Mouse (Mus musculus) heart, embryonic 14.5 days (tissue): ENCODE results near the gene Tmem210. TPM values are rescaled to one million over a fixed set of nuclear protein-coding genes. Genes with fewer than 3 reads are reported as not detected.

ENCODE experiments used
- ATAC-seq: fragments of 200-750 bp; cut with Nextera tagmentation; 2 replicates; pipeline ENCODE4 v1.8.0; 2017; ENCODE audit warnings: low read depth, moderate TSS enrichment; ENCODE audit not compliant: insufficient number of reproducible peaks, insufficient read depth, low FRiP score
- H3K27ac ChIP-seq, 2 experiments: fragments of 200-500 bp in 1 of 2; fragments of 300-500 bp in 1 of 2; sonication (generic) in 1 of 2; replicated peaks in 1 of 2; 2 replicates each; pipeline ENCODE4 v1.5.1; 2012 to 2014; ENCODE audit warnings: low read depth in 2 of 2, low read length in 2 of 2, control low read depth in 1 of 2, mild to moderate bottlenecking in 1 of 2, mixed read lengths in 1 of 2; ENCODE audit not compliant: control insufficient read depth in 1 of 2, insufficient read depth in 1 of 2
- H3K27me3 ChIP-seq: fragments of 300-500 bp; sonication (generic); 2 replicates; pipeline ENCODE4 v1.6.1; 2014; ENCODE audit warnings: mild to moderate bottlenecking, low read length, control low read depth; ENCODE audit not compliant: control insufficient read depth, insufficient read depth
- H3K36me3 ChIP-seq: fragments of 300-500 bp; sonication (generic); 2 replicates; pipeline ENCODE4 v1.6.1; 2014; ENCODE audit warnings: mild to moderate bottlenecking, control low read depth, low read length, mixed read lengths; ENCODE audit not compliant: control insufficient read depth, insufficient read depth
- H3K4me1 ChIP-seq, 2 experiments: fragments of 200-500 bp in 1 of 2; fragments of 300-500 bp in 1 of 2; sonication (generic) in 1 of 2; 2 replicates each; pipeline ENCODE4 v1.6.1; 2012 to 2014; ENCODE audit warnings: low read length in 2 of 2, control low read depth in 1 of 2, mixed read lengths in 1 of 2; ENCODE audit not compliant: control insufficient read depth in 2 of 2, insufficient read depth in 2 of 2
- H3K4me2 ChIP-seq: fragments of 300-500 bp; sonication (generic); 2 replicates; pipeline ENCODE4 v1.6.1; 2014; ENCODE audit warnings: mild to moderate bottlenecking, low read length
- H3K4me3 ChIP-seq, 2 experiments: fragments of 200-500 bp in 1 of 2; fragments of 300-500 bp in 1 of 2; sonication (generic) in 1 of 2; 2 replicates each; pipeline ENCODE4 v1.5.1; 2012 to 2014; ENCODE audit warnings: low read length in 2 of 2, mild to moderate bottlenecking in 2 of 2, control low read depth in 1 of 2, low read depth in 1 of 2, moderate library complexity in 1 of 2; ENCODE audit not compliant: control insufficient read depth in 1 of 2, insufficient read depth in 1 of 2
- H3K9ac ChIP-seq: fragments of 300-500 bp; sonication (generic); 2 replicates; pipeline ENCODE4 v1.6.1; 2014; ENCODE audit warnings: mild to moderate bottlenecking, low read length
- H3K9me3 ChIP-seq: fragments of 300-500 bp; sonication (generic); 2 replicates; pipeline ENCODE4 v1.6.1; 2016; ENCODE audit warnings: low read length, control low read depth; ENCODE audit not compliant: control insufficient read depth
- WGBS: fragments of 180-500 bp; shearing (Covaris S2); extraction: QIAGEN DNeasy Blood & Tissue Kit; methylation state at CpG from one replicate; pipeline ENCODE4 v1.1.7; 2014; 5-methylcytosine and 5-hydroxymethylcytosine counted together
- polyA plus RNA-seq: library from polyadenylated mRNA; unstranded; fragments of >200 nt; fragmentation: Nextera tagmentation; extraction: Ambion mirVana; gene quantifications from 2 replicates; pipeline ENCODE4 v1.2.1, GENCODE M21; 2014

Gene Tmem210
- not detected in 2 replicates for polyA plus RNA-seq

DNA sequence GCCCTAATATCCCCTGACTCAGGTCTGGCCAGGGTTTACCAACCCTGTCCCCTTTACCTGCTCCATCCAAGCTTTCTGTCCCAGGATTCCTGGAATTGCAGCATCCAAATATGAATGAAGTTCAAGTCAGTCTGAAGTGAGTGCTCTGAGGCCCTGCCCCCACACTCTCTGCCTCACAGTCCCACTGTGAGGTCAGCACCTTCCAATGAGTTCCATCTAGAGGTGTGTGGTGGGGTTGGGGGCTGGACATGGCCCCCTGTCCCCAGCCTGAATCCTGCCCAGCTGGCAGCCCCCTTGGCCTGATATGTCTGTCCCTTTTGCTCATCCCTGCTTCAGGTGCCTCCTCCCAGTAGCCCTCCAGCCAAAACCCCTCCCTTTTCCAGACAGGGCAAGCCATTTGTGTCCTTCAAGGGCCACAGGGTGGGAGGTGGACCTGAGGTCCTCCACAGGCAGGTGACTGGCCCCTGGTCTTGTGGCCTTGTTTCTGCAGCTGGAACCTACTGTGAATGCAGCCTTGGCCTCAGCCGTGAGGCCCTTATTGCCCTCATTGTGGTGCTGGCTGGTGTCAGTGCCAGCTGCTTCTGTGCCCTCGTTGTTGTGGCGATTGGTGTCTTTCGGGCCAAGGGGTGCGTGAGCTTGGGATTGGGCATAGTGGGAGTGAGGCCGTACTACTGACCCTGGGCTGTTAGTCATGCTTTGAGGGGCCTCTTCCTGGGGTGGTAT is at the start of gene Tmem210:
TSS of gene Tmem210 (plus strand) at position 219 of the 723 bp plus-strand sequence.
- Histone ChIP-seq H3K27me3 (peaks cover 54% of the 10 kb centered on the region), H3K4me2 (no peak within 1 kb of the TSS), H3K4me1 (peaks cover 0 to 16% of the 10 kb centered on the region in 2 experiments; a peak in 3 of 4 replicates), H3K4me3 (no peak within 1 kb of the TSS), H3K9ac (no peak within 1 kb of the TSS), H3K27ac (no peak within 1 kb of the TSS), H3K36me3 (peaks cover 34% of the 10 kb centered on the region), H3K9me3 (no peaks in the 10 kb centered on the region)
- no peak for ATAC-seq
- 79% methylated on average over 6 of the region's 6 CpGs for WGBS

DNA sequence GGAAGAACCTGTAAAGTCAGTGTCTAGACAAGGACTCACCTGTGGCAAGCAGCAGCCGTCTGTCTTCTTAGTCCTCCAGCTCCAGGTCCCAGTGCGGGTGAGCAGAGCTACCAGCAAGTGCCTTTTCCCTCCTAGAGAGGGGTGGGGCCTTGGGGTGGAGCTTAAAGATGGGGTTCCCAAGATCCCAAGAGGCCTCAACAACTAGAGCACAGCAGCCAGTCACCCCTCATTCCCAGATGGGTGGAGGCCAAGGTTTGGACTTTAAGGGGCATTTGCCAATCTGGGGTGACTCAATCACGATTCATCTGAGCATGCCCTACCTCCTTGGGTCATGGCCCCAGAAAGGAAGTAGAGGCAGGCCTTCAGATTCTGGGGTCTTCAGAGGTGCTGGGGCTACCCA is 48.2 kb upstream of the Tmem210 start:
- no peaks in the 10 kb centered on the region for H3K9me3 ChIP-seq
- H3K4me1 ChIP-seq, result peaks cover 8 to 18% of the 10 kb centered on the region in 2 experiments
- H3K27me3 ChIP-seq, result peaks cover 28% of the 10 kb centered on the region
- H3K9ac ChIP-seq, result no peak overlapping the region
- no peak overlapping the region for H3K27ac ChIP-seq
- no peak overlapping the region for H3K4me3 ChIP-seq
- H3K36me3 ChIP-seq, result no peaks in the 10 kb centered on the region
- H3K4me2 ChIP-seq, result no peak overlapping the region
- 76% methylated on average over 3 of the region's 3 CpGs for WGBS
- no peak for ATAC-seq

DNA sequence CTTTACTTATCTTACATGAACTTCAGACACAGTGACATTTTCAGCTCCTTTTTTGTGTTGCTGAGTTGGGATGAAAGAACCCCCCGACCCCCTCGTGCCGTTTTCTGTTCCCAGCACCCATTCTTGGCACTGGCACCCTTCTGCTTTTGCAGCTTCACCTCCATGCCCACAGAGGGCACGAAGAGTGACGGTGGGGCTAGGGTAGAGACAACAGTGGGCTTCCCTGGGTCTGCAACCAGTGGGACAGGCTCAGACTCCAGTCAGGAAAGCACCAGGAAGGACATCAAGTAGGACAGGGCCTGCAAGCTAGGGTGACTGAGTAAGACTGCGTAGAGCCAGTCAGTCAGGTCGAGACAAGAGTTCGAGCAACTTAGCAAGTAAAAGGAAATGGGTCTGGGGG is 47.6 kb upstream of the Tmem210 start:
- no peaks in the 10 kb centered on the region for H3K36me3 ChIP-seq
- H3K27ac ChIP-seq, result no peak overlapping the region
- peak overlapping the region; percentile 98 for H3K4me2 ChIP-seq
- ATAC-seq, result no peak
- no peaks in the 10 kb centered on the region for H3K9me3 ChIP-seq
- peaks cover 8 to 18% of the 10 kb centered on the region in 2 experiments for H3K4me1 ChIP-seq
- peaks cover 28% of the 10 kb centered on the region for H3K27me3 ChIP-seq
- H3K4me3 ChIP-seq, result peak overlapping the region; percentile 19 to 28; a peak in 3 of 4 replicates
- peak overlapping the region; percentile 2; the same call in 1 of the 2 replicates for H3K9ac ChIP-seq
- WGBS, result 53% methylated on average over 8 of the region's 8 CpGs

DNA sequence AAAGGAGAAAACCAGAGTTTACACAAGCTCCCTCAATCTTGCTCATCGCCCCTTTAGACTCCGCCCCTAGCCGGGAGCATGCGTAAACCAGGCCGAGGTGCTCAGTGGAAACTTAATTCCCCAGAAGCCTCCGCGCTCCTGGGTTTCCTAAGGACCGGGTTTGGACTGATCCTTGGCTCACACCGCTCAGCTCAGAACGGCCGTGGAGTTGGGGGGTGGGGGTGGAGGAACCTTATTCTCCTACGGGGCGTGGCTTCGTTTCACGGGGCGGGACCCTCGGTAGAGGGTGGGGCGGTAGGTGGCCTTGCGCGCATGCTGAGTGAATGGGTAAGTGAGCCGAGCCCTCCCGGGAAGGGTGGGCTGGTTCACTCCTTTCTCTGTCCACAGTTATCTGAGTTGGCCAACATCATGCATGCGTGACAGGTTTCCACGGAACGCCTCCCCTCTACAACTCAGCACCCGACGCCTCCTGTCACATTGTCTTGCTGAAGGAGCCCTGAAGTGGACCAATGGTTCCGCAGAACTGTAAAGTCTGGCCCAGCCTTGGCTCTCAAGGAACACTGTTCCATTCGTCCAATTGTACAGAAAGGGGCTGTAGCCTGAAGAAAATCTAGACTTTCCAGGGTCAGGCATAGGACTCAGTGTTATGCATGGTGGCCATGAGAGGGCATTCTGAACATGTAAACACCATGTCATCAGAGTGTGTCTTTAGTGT is 47.1 kb upstream of the Tmem210 start:
- Histone ChIP-seq H3K9ac (peak overlapping the region; percentile 2; the same call in 1 of the 2 replicates), H3K4me2 (peak overlapping the region; percentile 98), H3K36me3 (no peaks in the 10 kb centered on the region), H3K27ac (no peak overlapping the region), H3K4me1 (peaks cover 8 to 18% of the 10 kb centered on the region in 2 experiments), H3K4me3 (peak overlapping the region; percentile 19 to 28), H3K27me3 (peaks cover 28% of the 10 kb centered on the region), H3K9me3 (no peaks in the 10 kb centered on the region)
- 2% methylated on average over 29 of the region's 29 CpGs for WGBS
- peak; percentile 64 for ATAC-seq

DNA sequence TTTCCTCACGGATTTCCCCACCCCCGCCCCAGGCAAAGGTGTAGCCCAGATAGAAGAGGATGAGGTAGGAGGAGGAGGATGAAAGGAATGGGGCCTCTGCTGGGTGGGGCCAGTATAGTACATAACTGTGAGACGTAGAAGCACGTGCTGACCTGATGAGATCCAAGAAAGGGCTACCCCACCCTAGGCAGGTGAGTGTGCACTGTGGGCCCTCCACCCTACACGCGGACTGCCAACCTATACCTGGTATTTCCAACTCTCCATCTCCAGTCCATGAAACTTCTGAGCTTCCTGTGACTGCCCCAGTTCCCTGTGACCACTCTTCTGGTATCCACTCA is 46.5 kb upstream of the Tmem210 start:
- WGBS, result 20% methylated on average over 6 of the region's 6 CpGs
- H3K9me3 ChIP-seq, result no peaks in the 10 kb centered on the region
- H3K4me2 ChIP-seq, result peak overlapping the region; percentile 98
- H3K4me3 ChIP-seq, result peak overlapping the region; percentile 47 to 53
- H3K27me3 ChIP-seq, result peaks cover 28% of the 10 kb centered on the region
- no peak for ATAC-seq
- no peaks in the 10 kb centered on the region for H3K36me3 ChIP-seq
- H3K4me1 ChIP-seq, result peaks cover 8 to 18% of the 10 kb centered on the region in 2 experiments
- H3K27ac ChIP-seq, result no peak overlapping the region
- peak overlapping the region; percentile 2; the same call in 1 of the 2 replicates for H3K9ac ChIP-seq

DNA sequence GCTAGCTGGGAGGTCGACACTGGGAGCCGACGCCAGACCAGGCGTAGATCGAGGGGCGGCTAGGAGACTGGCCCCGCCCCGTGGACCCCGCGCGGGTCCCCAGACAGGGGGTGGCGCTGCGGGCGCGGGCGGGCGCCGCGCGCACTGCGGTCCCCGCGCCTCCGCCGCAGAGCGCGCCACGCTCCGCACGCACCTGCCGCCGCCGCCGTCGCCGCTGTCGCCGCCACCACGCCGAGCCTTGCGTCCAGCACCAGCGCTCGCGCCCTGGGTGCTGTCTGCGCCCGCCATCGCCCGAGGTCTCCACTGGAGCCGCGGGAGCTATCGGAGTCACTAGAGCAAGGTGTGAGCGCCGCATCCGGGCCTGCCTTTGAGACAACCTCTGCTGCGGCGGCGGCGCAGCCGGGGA is 45.8 kb upstream of the Tmem210 start, which contains the start of the genes Rnf208 and Cysrt1:
TSS of gene Rnf208 (plus strand) at position 155 of the 406 bp plus-strand sequence.
TSS of gene Cysrt1 (minus strand) at position 352 of the 406 bp plus-strand sequence.
- Histone ChIP-seq H3K27ac (no peak within 1 kb of the TSS), H3K9ac (peak within 1 kb of the TSS; percentile 77), H3K36me3 (peaks cover under 1% of the 10 kb centered on the region; the same call in 1 of the 2 replicates), H3K27me3 (peaks cover 28% of the 10 kb centered on the region), H3K9me3 (no peaks in the 10 kb centered on the region), H3K4me2 (peak within 1 kb of the TSS; percentile 98), H3K4me1 (peaks cover 8 to 18% of the 10 kb centered on the region in 2 experiments), H3K4me3 (peak within 1 kb of the TSS; percentile 47 to 53)
- WGBS, result under 1% methylated on average over 55 of the region's 59 CpGs
- ATAC-seq, result no peak

DNA sequence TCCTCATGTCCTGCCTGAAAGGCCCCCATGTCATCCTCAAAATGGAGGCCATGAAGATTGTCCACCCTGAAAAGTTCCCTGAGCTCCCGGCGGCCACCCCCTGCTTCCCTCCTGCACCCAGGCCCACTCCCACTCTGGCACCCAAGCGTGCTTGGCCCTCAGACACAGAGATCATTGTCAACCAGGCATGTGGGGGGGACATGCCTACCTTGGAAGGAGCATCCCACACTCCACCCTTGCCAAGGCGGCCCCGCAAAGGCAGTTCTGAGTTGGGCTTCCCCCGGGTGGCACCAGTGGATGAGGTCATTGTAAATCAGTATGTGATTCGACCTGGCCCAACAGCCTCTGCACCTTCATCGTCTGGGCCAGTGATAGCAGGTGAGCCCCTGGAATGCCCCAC is 44.6 kb upstream of the Tmem210 start:
- H3K27me3 ChIP-seq, result peaks cover 28% of the 10 kb centered on the region
- H3K9ac ChIP-seq, result no peak overlapping the region
- peaks cover 8 to 18% of the 10 kb centered on the region in 2 experiments for H3K4me1 ChIP-seq
- ATAC-seq, result no peak
- WGBS, result 67% methylated on average over 8 of the region's 8 CpGs
- no peak overlapping the region for H3K27ac ChIP-seq
- H3K9me3 ChIP-seq, result no peaks in the 10 kb centered on the region
- no peak overlapping the region for H3K4me3 ChIP-seq
- H3K4me2 ChIP-seq, result no peak overlapping the region
- H3K36me3 ChIP-seq, result peaks cover 13% of the 10 kb centered on the region; the same call in 1 of the 2 replicates
